Mouse (Mus musculus): ENCODE measurements at regions not wholly inside any gene's neighbourhood (a gene's known extent, or its start where the extent isn't known, plus 50 kb on each side); places are given as distances from the start of the nearest gene placed in this dataset.

- 81% methylated on average over 6 of the region's 6 CpGs for WGBS
- Histone ChIP-seq H3K4me3 (no peak overlapping the region), H3K4me1 (ENCODE audit: control insufficient read depth, insufficient read depth, low read length) (no peaks in the 10 kb centered on the region), H3K27ac (no peak overlapping the region), H3K36me3 (ENCODE audit: control insufficient read depth, insufficient read depth, low read length) (no peaks in the 10 kb centered on the region), H3K27me3 (ENCODE audit: control insufficient read depth, insufficient read depth, low read length) (no peaks in the 10 kb centered on the region), H3K79me2 (replicated peaks; ENCODE audit: control insufficient read depth, insufficient read depth, low read length) (no peaks in the 10 kb centered on the region), H3K9ac (ENCODE audit: low read depth, low read length) (no peak overlapping the region)
- intact Hi-C loops (cut with DNase I), result no loop called here
- peak in 1 of 2 experiments; percentile 5 for DNase-seq
- TF ChIP-seq POLR2A (IDR thresholded peaks at IDR 0.05; ENCODE audit: insufficient read depth, low read depth, low read length) (no peak), EP300 (IDR thresholded peaks at IDR 0.05; ENCODE audit: insufficient read depth, low read depth, low read length) (no peak), CTCF (IDR thresholded peaks at IDR 0.05) (no peak)
Observed at GRCm38 (mm10) chr11:63230786-63231185, 102.0 kb downstream of the Pmp22 start.

GRCm38 (mm10) chr11:63233172-63233966 lies 104.6 kb downstream of the Pmp22 start:
- no peaks in the 10 kb centered on the region for H3K79me2 ChIP-seq (replicated peaks; ENCODE audit: control insufficient read depth, insufficient read depth, low read length)
- H3K4me3 ChIP-seq, result no peak overlapping the region
- intact Hi-C loops (cut with DNase I), result no loop called here
- 84% methylated on average over 13 of the region's 13 CpGs for WGBS
- DNase-seq, result no peak
- H3K4me1 ChIP-seq (ENCODE audit: control insufficient read depth, insufficient read depth, low read length), result no peaks in the 10 kb centered on the region
- TF ChIP-seq EP300 (IDR thresholded peaks at IDR 0.05; ENCODE audit: insufficient read depth, low read depth, low read length) (no peak), CTCF (IDR thresholded peaks at IDR 0.05) (peak; percentile 24)
- no peaks in the 10 kb centered on the region for H3K27me3 ChIP-seq (ENCODE audit: control insufficient read depth, insufficient read depth, low read length)
- no peaks in the 10 kb centered on the region for H3K36me3 ChIP-seq (ENCODE audit: control insufficient read depth, insufficient read depth, low read length)
- no peak overlapping the region for H3K27ac ChIP-seq
- H3K9ac ChIP-seq (ENCODE audit: low read depth, low read length), result no peak overlapping the region

- no peak overlapping the region for H3K9ac ChIP-seq (ENCODE audit: low read depth, low read length)
- no peak overlapping the region for H3K27ac ChIP-seq
- no peaks in the 10 kb centered on the region for H3K36me3 ChIP-seq (ENCODE audit: control insufficient read depth, insufficient read depth, low read length)
- TF ChIP-seq POLR2A (IDR thresholded peaks at IDR 0.05; ENCODE audit: insufficient read depth, low read depth, low read length) (no peak), CTCF (IDR thresholded peaks at IDR 0.05) (no peak), EP300 (IDR thresholded peaks at IDR 0.05; ENCODE audit: insufficient read depth, low read depth, low read length) (no peak)
- WGBS, result 84% methylated on average over 6 of the region's 6 CpGs
- intact Hi-C loops (cut with DNase I), result no loop called here
- H3K4me1 ChIP-seq (ENCODE audit: control insufficient read depth, insufficient read depth, low read length), result no peaks in the 10 kb centered on the region
- H3K79me2 ChIP-seq (replicated peaks; ENCODE audit: control insufficient read depth, insufficient read depth, low read length), result no peaks in the 10 kb centered on the region
- no peaks in the 10 kb centered on the region for H3K27me3 ChIP-seq (ENCODE audit: control insufficient read depth, insufficient read depth, low read length)
- no peak overlapping the region for H3K4me3 ChIP-seq
- no peak for DNase-seq
Observed at GRCm38 (mm10) chr11:63234481-63234880, 105.7 kb downstream of the Pmp22 start.

DNA sequence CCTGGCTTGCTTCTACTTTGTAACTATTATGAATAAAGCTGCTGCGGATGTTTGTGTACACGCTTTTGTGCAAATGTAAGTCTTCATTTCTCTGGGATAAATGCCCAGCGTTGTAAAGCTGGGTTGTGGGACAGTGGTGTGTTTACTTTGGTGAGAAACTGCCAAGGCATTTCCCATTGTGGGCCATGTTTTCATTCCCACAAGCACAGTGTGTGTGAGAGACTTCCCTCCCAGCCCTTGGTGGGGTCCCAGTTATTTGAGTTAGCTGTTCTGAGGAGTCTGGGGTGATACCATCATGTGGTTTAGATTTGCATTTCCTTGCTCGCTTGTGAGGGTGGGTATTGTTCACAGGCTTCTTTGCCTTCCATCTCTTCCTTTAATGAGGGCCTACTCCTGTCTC lies 109.9 kb downstream of the Pmp22 start:
- intact Hi-C loops (cut with DNase I), result no loop called here
- Histone ChIP-seq H3K36me3 (ENCODE audit: control insufficient read depth, insufficient read depth, low read length) (no peaks in the 10 kb centered on the region), H3K27me3 (ENCODE audit: control insufficient read depth, insufficient read depth, low read length) (no peaks in the 10 kb centered on the region), H3K4me1 (ENCODE audit: control insufficient read depth, insufficient read depth, low read length) (no peaks in the 10 kb centered on the region), H3K4me3 (no peak overlapping the region), H3K9ac (ENCODE audit: low read depth, low read length) (no peak overlapping the region), H3K79me2 (replicated peaks; ENCODE audit: control insufficient read depth, insufficient read depth, low read length) (no peaks in the 10 kb centered on the region), H3K27ac (no peak overlapping the region)
- 82% methylated on average over 4 of the region's 4 CpGs for WGBS
- TF ChIP-seq EP300 (IDR thresholded peaks at IDR 0.05; ENCODE audit: insufficient read depth, low read depth, low read length), result no peak
- TF ChIP-seq POLR2A (IDR thresholded peaks at IDR 0.05; ENCODE audit: insufficient read depth, low read depth, low read length), result no peak
- no peak for TF ChIP-seq CTCF (IDR thresholded peaks at IDR 0.05)
- no peak for DNase-seq

GRCm38 (mm10) chr11:63243906-63244416 lies 115.2 kb downstream of the Pmp22 start:
- intact Hi-C loops (cut with DNase I), result no loop called here
- TF ChIP-seq CTCF (IDR thresholded peaks at IDR 0.05) (no peak), POLR2A (IDR thresholded peaks at IDR 0.05; ENCODE audit: insufficient read depth, low read depth, low read length) (no peak), EP300 (IDR thresholded peaks at IDR 0.05; ENCODE audit: insufficient read depth, low read depth, low read length) (no peak)
- Histone ChIP-seq H3K79me2 (replicated peaks; ENCODE audit: control insufficient read depth, insufficient read depth, low read length) (no peaks in the 10 kb centered on the region), H3K27ac (no peak overlapping the region), H3K4me3 (no peak overlapping the region), H3K9ac (ENCODE audit: low read depth, low read length) (no peak overlapping the region), H3K36me3 (ENCODE audit: control insufficient read depth, insufficient read depth, low read length) (no peaks in the 10 kb centered on the region), H3K27me3 (ENCODE audit: control insufficient read depth, insufficient read depth, low read length) (no peaks in the 10 kb centered on the region), H3K4me1 (ENCODE audit: control insufficient read depth, insufficient read depth, low read length) (peaks cover 1% of the 10 kb centered on the region; the same call in 1 of the 2 replicates)
- WGBS, result 45% methylated on average over 9 of the region's 9 CpGs
- DNase-seq, result no peak

DNA sequence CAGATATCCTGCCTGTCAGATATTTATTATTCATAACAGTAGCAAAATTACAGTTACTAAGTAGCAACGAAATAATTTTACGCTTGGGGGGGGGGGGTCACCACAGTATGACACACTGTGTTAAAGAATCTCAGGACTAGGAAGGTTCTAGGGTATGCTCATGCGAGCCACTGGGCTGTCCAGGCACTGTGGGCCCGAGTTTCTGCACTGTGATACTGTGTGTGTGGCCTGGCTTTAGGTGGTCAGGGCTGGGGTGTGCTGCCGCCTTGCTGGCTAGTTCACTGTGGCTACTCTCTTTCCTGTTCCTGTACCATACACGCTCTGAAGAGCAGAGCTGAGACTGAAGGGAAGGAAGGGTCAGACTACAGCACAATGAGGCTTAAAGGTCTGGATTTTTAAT lies 116.3 kb downstream of the Pmp22 start:
- DNase-seq, result no peak
- TF ChIP-seq CTCF (IDR thresholded peaks at IDR 0.05) (no peak), POLR2A (IDR thresholded peaks at IDR 0.05; ENCODE audit: insufficient read depth, low read depth, low read length) (no peak), EP300 (IDR thresholded peaks at IDR 0.05; ENCODE audit: insufficient read depth, low read depth, low read length) (no peak)
- Histone ChIP-seq H3K4me3 (no peak overlapping the region), H3K27me3 (ENCODE audit: control insufficient read depth, insufficient read depth, low read length) (no peaks in the 10 kb centered on the region), H3K36me3 (ENCODE audit: control insufficient read depth, insufficient read depth, low read length) (no peaks in the 10 kb centered on the region), H3K4me1 (ENCODE audit: control insufficient read depth, insufficient read depth, low read length) (peaks cover 1% of the 10 kb centered on the region; the same call in 1 of the 2 replicates), H3K9ac (ENCODE audit: low read depth, low read length) (no peak overlapping the region), H3K79me2 (replicated peaks; ENCODE audit: control insufficient read depth, insufficient read depth, low read length) (no peaks in the 10 kb centered on the region), H3K27ac (no peak overlapping the region)
- 70% methylated on average over 6 of the region's 6 CpGs for WGBS
- intact Hi-C loops (cut with DNase I), result no loop called here

Measured in heart, adult 2 months (tissue).